Mouse (Mus musculus) kidney, adult 2 months (tissue): ENCODE measurements around the gene Ace. TPM values are rescaled to one million over a fixed set of nuclear protein-coding genes. Genes with fewer than 3 reads are reported as not detected.

Source experiments
- DNase-seq: peaks from one replicate; pipeline ENCODE4 v3.0.0; 2021
- H3K27ac ChIP-seq: fragments of 200-500 bp; 2 replicates; pipeline ENCODE4 v1.5.1; 2012; ENCODE audit warnings: low read depth, low read length, control low read depth, inconsistent platforms; ENCODE audit not compliant: insufficient read depth
- H3K27me3 ChIP-seq: fragments of 200-500 bp; replicated peaks from 2 replicates; pipeline ENCODE4 v1.6.1; 2012; ENCODE audit warnings: mild to moderate bottlenecking, moderate library complexity, low read length, inconsistent platforms; ENCODE audit not compliant: control insufficient read depth, insufficient read depth
- H3K36me3 ChIP-seq: fragments of 200-500 bp; 2 replicates; pipeline ENCODE4 v1.6.1; 2012; ENCODE audit warnings: mild to moderate bottlenecking, moderate library complexity, low read length, inconsistent platforms; ENCODE audit not compliant: control insufficient read depth, insufficient read depth
- H3K4me1 ChIP-seq: fragments of 200-500 bp; 2 replicates; pipeline ENCODE4 v1.6.1; 2011; ENCODE audit warnings: low read length; ENCODE audit not compliant: control insufficient read depth, insufficient read depth
- H3K4me3 ChIP-seq: fragments of 200-500 bp; 2 replicates; pipeline ENCODE4 v1.5.1; 2011; ENCODE audit warnings: mild to moderate bottlenecking, low read depth, low read length, control low read depth; ENCODE audit not compliant: insufficient read depth
- CTCF ChIP-seq: fragments of 200-500 bp; conservative IDR thresholded peaks from 2 replicates; pipeline ENCODE4 v1.5.1; 2011; ENCODE audit warnings: low read depth, mild to moderate bottlenecking, control low read depth, low read length, moderate library complexity, mixed read lengths; ENCODE audit not compliant: insufficient read depth, insufficient read length
- POLR2A ChIP-seq: fragments of 200-500 bp; IDR thresholded peaks from one replicate; pipeline ENCODE4 v1.6.1; 2011; ENCODE audit warnings: low read depth, low read length, control low read depth
- WGBS: fragments of 180-500 bp; shearing (Covaris S2); methylation state at CpG from one replicate; pipeline ENCODE4 v1.1.7; 2018; 5-methylcytosine and 5-hydroxymethylcytosine counted together
- polyA plus RNA-seq: library from polyadenylated mRNA; depleted of rRNA; stranded (reverse); fragments of >200 nt; gene quantifications from 2 replicates; pipeline ENCODE4 v1.2.3, GENCODE M21; 2012

The Ace gene
- polyA plus RNA-seq, 1 experiment = 68.0 TPM

GRCm38 (mm10) chr11:105975050-105975449, 7.3 kb downstream of the Ace start:
- DNase-seq = peak; percentile 47
- H3K4me3 ChIP-seq = no peak overlapping the region
- H3K27ac ChIP-seq = peak overlapping the region; percentile 64
- H3K4me1 ChIP-seq = 0 out of 2 replicates have a peak, but pooled peaks cover 8% of the 10 kb centered on the region
- H3K27me3 ChIP-seq = no peaks in the 10 kb centered on the region
- H3K36me3 ChIP-seq = no peaks in the 10 kb centered on the region
- WGBS = 60% methylated on average over 3 of the region's 3 CpGs
- TF ChIP-seq POLR2A = no peak

DNA sequence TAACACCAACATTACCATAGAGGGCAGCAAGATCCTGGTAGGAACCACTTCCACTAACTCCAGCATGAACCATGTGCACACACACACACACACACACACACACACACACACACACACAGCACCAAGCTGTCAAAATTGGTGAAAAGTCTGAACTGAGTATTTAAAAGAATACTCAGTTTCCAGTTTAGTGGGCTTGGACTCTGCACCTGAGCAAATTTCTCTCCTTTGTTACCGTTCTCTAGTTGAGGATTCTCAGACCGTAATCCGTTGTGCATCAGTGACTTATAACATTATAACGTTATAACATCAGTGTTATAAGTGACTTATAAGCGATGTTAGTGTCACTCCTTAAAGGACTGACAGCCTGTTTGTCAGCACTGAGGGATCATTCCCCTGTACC, 7.9 kb downstream of the Ace start:
- DNase-seq = peak; percentile 60
- H3K27ac ChIP-seq = peak overlapping the region; percentile 64

GRCm38 (mm10) chr11:105978232-105978631, 10.5 kb downstream of the Ace start:
- 94% methylated on average over 2 of the region's 2 CpGs for WGBS
- H3K4me1 ChIP-seq = 0 out of 2 replicates have a peak, but pooled peaks cover 8% of the 10 kb centered on the region
- no peak overlapping the region for H3K4me3 ChIP-seq
- DNase-seq = no peak
- no peak overlapping the region for H3K27ac ChIP-seq
- no peak for TF ChIP-seq CTCF
- TF ChIP-seq POLR2A = no peak
- H3K27me3 ChIP-seq = no peaks in the 10 kb centered on the region
- H3K36me3 ChIP-seq = no peaks in the 10 kb centered on the region

More for the DNA sequence above, 7.9 kb downstream of the Ace start:
- H3K36me3 ChIP-seq = no peaks in the 10 kb centered on the region
- H3K4me1 ChIP-seq = 0 out of 2 replicates have a peak, but pooled peaks cover 8% of the 10 kb centered on the region
- WGBS = 48% methylated on average over 5 of the region's 5 CpGs
- no peak overlapping the region for H3K4me3 ChIP-seq
- H3K27me3 ChIP-seq = no peaks in the 10 kb centered on the region
- TF ChIP-seq CTCF = no peak
- TF ChIP-seq POLR2A = no peak

GRCm38 (mm10) chr11:105978634-105979033, 10.9 kb downstream of the Ace start:
- Histone ChIP-seq H3K4me3 (no peak overlapping the region), H3K27me3 (no peaks in the 10 kb centered on the region), H3K4me1 (0 out of 2 replicates have a peak, but pooled peaks cover 8% of the 10 kb centered on the region), H3K27ac (no peak overlapping the region), H3K36me3 (no peaks in the 10 kb centered on the region)
- DNase-seq = no peak
- TF ChIP-seq POLR2A = no peak
- no peak for TF ChIP-seq CTCF
- 74% methylated on average over 5 of the region's 5 CpGs for WGBS

DNA sequence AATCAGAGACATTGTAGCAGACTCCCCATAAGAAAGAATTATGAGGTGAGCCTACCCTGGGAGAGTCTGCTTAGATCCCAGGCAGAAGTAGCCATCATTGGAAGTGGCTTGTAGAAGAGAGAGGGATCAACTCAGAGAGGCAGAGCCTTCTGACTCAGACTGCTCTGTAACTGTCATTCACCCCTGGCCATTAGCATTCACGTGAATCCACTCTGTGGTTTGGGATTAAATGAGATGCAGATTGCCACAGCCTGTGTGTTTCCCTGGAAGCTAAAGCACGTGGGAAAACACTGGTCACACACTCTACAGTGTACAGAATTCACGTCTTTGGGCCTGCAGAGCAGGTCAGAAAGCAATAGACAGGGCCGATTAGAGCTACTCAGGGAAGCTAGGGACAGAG, 16.7 kb downstream of the Ace start:
- H3K27me3 ChIP-seq = no peaks in the 10 kb centered on the region
- no peak overlapping the region for H3K27ac ChIP-seq
- TF ChIP-seq POLR2A (no peak), CTCF (no peak)
- DNase-seq = no peak
- WGBS = 76% methylated on average over 4 of the region's 4 CpGs
- H3K36me3 ChIP-seq = no peaks in the 10 kb centered on the region
- no peaks in the 10 kb centered on the region for H3K4me1 ChIP-seq
- no peak overlapping the region for H3K4me3 ChIP-seq

GRCm38 (mm10) chr11:105987446-105987845, 19.7 kb downstream of the Ace start:
- Histone ChIP-seq H3K36me3 (no peaks in the 10 kb centered on the region), H3K4me1 (no peaks in the 10 kb centered on the region), H3K27me3 (no peaks in the 10 kb centered on the region), H3K4me3 (no peak overlapping the region), H3K27ac (no peak overlapping the region)
- 61% methylated on average over 6 of the region's 6 CpGs for WGBS
- TF ChIP-seq CTCF = no peak
- TF ChIP-seq POLR2A = no peak
- DNase-seq = no peak

DNA sequence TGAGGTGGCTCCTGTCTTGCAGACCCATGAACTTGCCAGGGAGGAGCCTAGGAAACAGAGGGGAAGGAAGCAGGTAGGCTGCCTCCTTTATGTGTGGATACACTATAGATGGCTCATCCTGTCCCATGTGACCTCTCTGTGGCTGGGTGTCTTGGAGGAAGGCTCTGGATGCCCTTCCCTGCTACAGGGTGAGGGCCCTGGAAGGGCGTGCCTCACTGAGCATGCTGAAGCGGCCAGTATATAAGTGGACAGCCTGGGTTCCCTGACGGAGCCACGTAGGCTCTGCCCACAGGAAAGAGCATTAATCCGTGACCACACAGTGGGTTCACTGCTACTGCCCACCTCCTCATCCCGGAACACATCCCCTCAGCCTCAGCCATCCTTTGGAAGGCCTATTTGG, 21.7 kb downstream of the Ace start:
- no peaks in the 10 kb centered on the region for H3K27me3 ChIP-seq
- H3K4me3 ChIP-seq = no peak overlapping the region
- H3K4me1 ChIP-seq = no peaks in the 10 kb centered on the region
- no peak for DNase-seq
- WGBS = 54% methylated on average over 6 of the region's 6 CpGs
- no peak overlapping the region for H3K27ac ChIP-seq
- TF ChIP-seq CTCF (no peak), POLR2A (no peak)
- no peaks in the 10 kb centered on the region for H3K36me3 ChIP-seq

- H3K36me3 ChIP-seq = no peaks in the 10 kb centered on the region
- WGBS = 37% methylated on average over 2 of the region's 2 CpGs
- TF ChIP-seq POLR2A = no peak
- DNase-seq = peak; percentile 67
- no peak overlapping the region for H3K27ac ChIP-seq
- no peaks in the 10 kb centered on the region for H3K4me1 ChIP-seq
- no peaks in the 10 kb centered on the region for H3K27me3 ChIP-seq
- H3K4me3 ChIP-seq = no peak overlapping the region
These were observed 22.5 kb downstream of the Ace start for GRCm38 (mm10) chr11:105990231-105990630.
